Mouse (Mus musculus) midbrain, postnatal 0 days (tissue): ENCODE results near the gene Pigu. TPM values are rescaled to one million over a fixed set of nuclear protein-coding genes. Genes with fewer than 3 reads are reported as not detected.

Source experiments
- ATAC-seq: fragments of 200-750 bp; cut with Nextera tagmentation; 2 replicates; pipeline ENCODE4 v1.8.0; 2017; ENCODE audit warnings: moderate number of reproducible peaks, mild to moderate bottlenecking, moderate TSS enrichment, moderate library complexity; ENCODE audit not compliant: low FRiP score
- DNase-seq: peaks from one replicate; pipeline ENCODE4 v3.0.0-alpha.2; 2015; ENCODE audit warnings: low spot score
- H3K27ac ChIP-seq: fragments of 300-500 bp; sonication (generic); 2 replicates; pipeline ENCODE4 v1.5.1; 2014; ENCODE audit warnings: low read depth, mild to moderate bottlenecking, low read length, mixed read lengths
- H3K27me3 ChIP-seq: fragments of 300-500 bp; sonication (generic); 2 replicates; pipeline ENCODE4 v1.6.1; 2014; ENCODE audit warnings: low read length, control low read depth, mixed read lengths; ENCODE audit not compliant: insufficient read depth
- H3K36me3 ChIP-seq: fragments of 300-500 bp; sonication (generic); 2 replicates; pipeline ENCODE4 v1.6.1; 2014; ENCODE audit warnings: low read length, control low read depth, mixed read lengths; ENCODE audit not compliant: insufficient read depth
- H3K4me1 ChIP-seq: fragments of 300-500 bp; sonication (generic); 2 replicates; pipeline ENCODE4 v1.6.1; 2014; ENCODE audit warnings: mild to moderate bottlenecking, control low read depth, antibody characterized with exemption, low read length, mixed read lengths; ENCODE audit not compliant: insufficient read depth
- H3K4me2 ChIP-seq: fragments of 300-500 bp; sonication (generic); 2 replicates; pipeline ENCODE4 v1.6.1; 2014; ENCODE audit warnings: low read depth, mild to moderate bottlenecking, low read length, mixed read lengths; ENCODE audit not compliant: poor library complexity, severe bottlenecking
- H3K4me3 ChIP-seq: fragments of 300-500 bp; sonication (generic); 2 replicates; pipeline ENCODE4 v1.5.1; 2014; ENCODE audit warnings: low read depth, mild to moderate bottlenecking, low read length, moderate library complexity
- H3K9ac ChIP-seq: fragments of 300-500 bp; sonication (generic); replicated peaks from 2 replicates; pipeline ENCODE4 v1.6.1; 2014; ENCODE audit warnings: mild to moderate bottlenecking, low read length, moderate library complexity, mixed read lengths; ENCODE audit not compliant: poor library complexity, severe bottlenecking
- H3K9me3 ChIP-seq: fragments of 300-500 bp; sonication (generic); 2 replicates; pipeline ENCODE4 v1.6.1; 2016; ENCODE audit warnings: low read length, control low read depth
- CTCF ChIP-seq: IDR thresholded peaks from 2 replicates; pipeline ENCODE4 v1.5.1; 2016; ENCODE audit warnings: antibody characterized with exemption, mild to moderate bottlenecking
- WGBS: fragments of 180-500 bp; shearing (Covaris S2); extraction: QIAGEN DNeasy Blood & Tissue Kit; methylation state at CpG from one replicate; pipeline ENCODE4 v1.1.7; 2014; 5-methylcytosine and 5-hydroxymethylcytosine counted together
- polyA plus RNA-seq: library from polyadenylated mRNA; unstranded; fragments of >200 nt; fragmentation: Nextera tagmentation; extraction: Ambion mirVana; gene quantifications from 2 replicates; pipeline ENCODE4 v1.2.1, GENCODE M21; 2015
- total RNA-seq: library from RNA; depleted of rRNA; stranded (reverse); fragments of >200 nt; gene quantifications from 2 replicates; pipeline ENCODE4 v1.2.3, GENCODE M21; 2014

The Pigu gene
- total and polyA plus RNA-seq, 2 experiments from 2014 or later, result 44.2 to 54.7 TPM

DNA sequence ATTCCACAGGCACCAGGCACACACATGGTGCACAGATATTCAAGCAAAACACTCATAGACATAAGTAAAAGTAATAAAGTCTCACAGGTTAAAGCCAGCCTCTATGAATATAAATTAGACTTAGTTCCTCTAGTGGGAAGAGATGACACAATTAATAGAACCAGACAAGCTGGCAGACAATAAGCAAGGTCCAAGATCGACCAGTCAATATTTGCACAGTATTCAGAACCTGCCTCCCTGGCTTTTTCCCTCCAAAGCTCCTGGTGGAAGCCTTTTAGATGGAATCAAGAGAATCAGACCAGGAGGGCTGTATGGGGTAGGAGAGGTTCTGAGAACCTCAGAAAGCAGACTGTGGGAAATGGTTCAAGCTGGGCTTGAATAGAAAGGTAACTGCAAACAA lies 16.7 kb upstream of the Pigu start:
- ATAC-seq (no peak), DNase-seq (no peak)
- Histone ChIP-seq H3K9me3 (no peaks in the 10 kb centered on the region), H3K9ac (no peak overlapping the region), H3K27me3 (no peaks in the 10 kb centered on the region; the same call in 1 of the 2 replicates), H3K36me3 (no peaks in the 10 kb centered on the region), H3K4me2 (no peak overlapping the region), H3K4me3 (no peak overlapping the region), H3K27ac (no peak overlapping the region), H3K4me1 (no peaks in the 10 kb centered on the region)
- 68% methylated on average over 1 of the region's 1 CpGs for WGBS
- no peak for TF ChIP-seq CTCF

DNA sequence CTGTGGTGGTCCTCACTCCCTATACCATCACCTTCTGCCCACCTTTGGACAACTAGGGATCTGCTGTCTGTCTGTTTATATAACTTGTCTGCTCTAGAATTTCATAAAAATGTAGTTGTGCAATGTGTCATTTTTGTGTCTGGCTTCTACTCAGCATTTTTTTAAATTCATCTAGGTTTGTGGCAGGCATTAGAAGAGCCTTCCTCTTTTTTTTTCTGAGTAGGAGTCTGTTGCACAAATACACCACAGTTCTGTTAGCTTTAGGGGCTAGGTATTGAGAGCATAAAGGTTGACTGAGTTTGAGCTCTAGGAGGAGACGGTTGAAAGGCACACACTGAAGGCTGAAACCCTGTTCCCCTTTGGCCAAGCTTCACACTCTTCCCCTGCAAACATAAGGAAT lies 16.1 kb upstream of the Pigu start:
- no peak for TF ChIP-seq CTCF
- Histone ChIP-seq H3K9me3 (no peaks in the 10 kb centered on the region), H3K27ac (no peak overlapping the region), H3K36me3 (no peaks in the 10 kb centered on the region), H3K4me2 (no peak overlapping the region), H3K27me3 (no peaks in the 10 kb centered on the region; the same call in 1 of the 2 replicates), H3K9ac (no peak overlapping the region), H3K4me1 (no peaks in the 10 kb centered on the region), H3K4me3 (no peak overlapping the region)
- ATAC-seq, result no peak
- no peak for DNase-seq
- 85% methylated on average over 1 of the region's 1 CpGs for WGBS

- no peak for ATAC-seq
- no peak overlapping the region for H3K9ac ChIP-seq
- no peak overlapping the region for H3K4me3 ChIP-seq
Observed at GRCm38 (mm10) chr2:155372451-155372850, 15.2 kb upstream of the Pigu start.

DNA sequence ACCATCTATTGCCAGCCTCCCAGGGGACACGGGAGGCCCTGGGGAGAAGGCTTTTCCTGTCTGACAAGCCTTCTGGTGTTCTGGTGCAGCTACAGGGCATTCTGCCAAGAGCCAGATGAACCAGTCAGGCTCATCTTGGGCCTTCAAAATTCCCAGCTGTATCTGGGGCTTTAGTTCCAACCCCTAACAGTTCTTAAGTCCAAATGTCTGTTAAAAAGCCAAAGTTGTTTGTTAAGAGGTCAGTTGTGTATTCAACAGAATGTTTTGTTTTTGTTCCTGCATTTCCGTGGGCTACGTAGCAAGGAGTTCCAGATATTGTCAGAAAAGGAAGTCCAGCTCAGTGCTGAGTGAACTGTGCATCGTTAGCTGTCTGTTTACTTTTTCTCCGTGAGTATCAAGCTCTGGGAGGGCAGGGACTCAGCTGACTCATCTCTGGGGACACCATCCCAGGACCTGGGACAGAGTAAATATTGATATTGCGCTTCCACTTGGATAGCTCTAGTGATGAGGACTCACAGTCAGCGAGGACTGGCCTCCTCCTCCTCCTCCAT lies 12.2 kb upstream of the Pigu start:
- TF ChIP-seq CTCF, result no peak
- no peak overlapping the region for H3K27ac ChIP-seq

More at GRCm38 (mm10) chr2:155372451-155372850, 15.2 kb upstream of the Pigu start:
- 71% methylated on average over 4 of the region's 4 CpGs for WGBS
- Histone ChIP-seq H3K4me1 (no peaks in the 10 kb centered on the region), H3K9me3 (no peaks in the 10 kb centered on the region), H3K27me3 (no peaks in the 10 kb centered on the region; the same call in 1 of the 2 replicates), H3K36me3 (no peaks in the 10 kb centered on the region), H3K4me2 (no peak overlapping the region), H3K27ac (no peak overlapping the region)
- no peak for DNase-seq
- TF ChIP-seq CTCF, result no peak

GRCm38 (mm10) chr2:155367635-155368284 lies 10.5 kb upstream of the Pigu start:
- Histone ChIP-seq H3K4me3 (no peak overlapping the region), H3K4me2 (no peak overlapping the region), H3K9ac (no peak overlapping the region), H3K36me3 (no peaks in the 10 kb centered on the region), H3K27me3 (no peaks in the 10 kb centered on the region), H3K9me3 (no peaks in the 10 kb centered on the region), H3K27ac (no peak overlapping the region), H3K4me1 (no peaks in the 10 kb centered on the region)
- TF ChIP-seq CTCF, result no peak
- no peak for DNase-seq
- 74% methylated on average over 7 of the region's 7 CpGs for WGBS
- no peak for ATAC-seq

More for the DNA sequence above, 12.2 kb upstream of the Pigu start:
- H3K9me3 ChIP-seq, result no peaks in the 10 kb centered on the region
- H3K36me3 ChIP-seq, result no peaks in the 10 kb centered on the region
- H3K27me3 ChIP-seq, result no peaks in the 10 kb centered on the region
- H3K4me3 ChIP-seq, result no peak overlapping the region
- ATAC-seq, result no peak
- DNase-seq, result peak; percentile 57
- H3K9ac ChIP-seq, result no peak overlapping the region
- H3K4me2 ChIP-seq, result no peak overlapping the region
- 71% methylated on average over 7 of the region's 7 CpGs for WGBS
- no peaks in the 10 kb centered on the region for H3K4me1 ChIP-seq

GRCm38 (mm10) chr2:155357686-155358399 lies 613 bp upstream of the Pigu start:
- Histone ChIP-seq H3K4me2 (peak overlapping the region; percentile 60), H3K4me3 (peak overlapping the region; percentile 83), H3K27me3 (no peaks in the 10 kb centered on the region), H3K36me3 (no peaks in the 10 kb centered on the region), H3K4me1 (peaks cover 4% of the 10 kb centered on the region; the same call in 1 of the 2 replicates), H3K9ac (peak overlapping the region; percentile 29; the same call in 1 of the 2 replicates), H3K9me3 (no peaks in the 10 kb centered on the region), H3K27ac (peak overlapping the region; percentile 85; the same call in 1 of the 2 replicates)
- no peak for TF ChIP-seq CTCF
- ATAC-seq (peak; percentile 48), DNase-seq (peak; percentile 49)
- 30% methylated on average over 14 of the region's 14 CpGs for WGBS
